Mouse (Mus musculus): ENCODE results near the gene Lama5. TPM values are rescaled to one million over a fixed set of nuclear protein-coding genes. Genes with fewer than 3 reads are reported as not detected.
A peak's percentile ranks its signal among the peaks of the same experiment; 100 is the strongest.

Lama5 gene
- polyA plus RNA-seq, 1 experiment from 2014 or later: 48.6 TPM

GRCm38 (mm10) chr2:180165855-180166254 is 59.8 kb downstream of the Lama5 start:
- ATAC-seq (replicated peaks; ENCODE audit: low FRiP score, low read depth) (no peak), DNase-seq (ENCODE audit: low spot score) (no peak)
- no peak overlapping the region for H3K9ac ChIP-seq (ENCODE audit: low read depth, low read length)
- H3K27me3 ChIP-seq (ENCODE audit: insufficient read depth, low read length): no peaks in the 10 kb centered on the region
- peaks cover 13% of the 10 kb centered on the region for H3K36me3 ChIP-seq (ENCODE audit: insufficient read depth, low read length)
- H3K9me3 ChIP-seq (replicated peaks; ENCODE audit: low read length): no peaks in the 10 kb centered on the region
- TF ChIP-seq CTCF (IDR thresholded peaks at IDR 0.05; ENCODE audit: low read depth): no peak
- H3K27ac ChIP-seq: no peak overlapping the region
- 70% methylated on average over 2 of the region's 2 CpGs for WGBS
- H3K4me3 ChIP-seq (replicated peaks; ENCODE audit: low read depth, low read length): no peak overlapping the region
- H3K4me1 ChIP-seq (replicated peaks; ENCODE audit: insufficient read depth, low read length): no peaks in the 10 kb centered on the region
- H3K4me2 ChIP-seq (ENCODE audit: low read length): no peak overlapping the region

GRCm38 (mm10) chr2:180158627-180159026 is 67.0 kb downstream of the Lama5 start:
- H3K27ac ChIP-seq: no peak overlapping the region
- H3K36me3 ChIP-seq (ENCODE audit: insufficient read depth, low read length): peaks cover 43% of the 10 kb centered on the region
- DNase-seq (ENCODE audit: low spot score) (peak; percentile 62), ATAC-seq (replicated peaks; ENCODE audit: low FRiP score, low read depth) (peak; percentile 50; the same call in 1 of the 2 replicates)
- no peak overlapping the region for H3K4me3 ChIP-seq (replicated peaks; ENCODE audit: low read depth, low read length)
- TF ChIP-seq CTCF (IDR thresholded peaks at IDR 0.05; ENCODE audit: low read depth): no peak
- H3K9me3 ChIP-seq (replicated peaks; ENCODE audit: low read length): no peaks in the 10 kb centered on the region
- H3K4me2 ChIP-seq (ENCODE audit: low read length): no peak overlapping the region
- H3K27me3 ChIP-seq (ENCODE audit: insufficient read depth, low read length): no peaks in the 10 kb centered on the region
- WGBS: 60% methylated on average over 3 of the region's 3 CpGs
- H3K4me1 ChIP-seq (replicated peaks; ENCODE audit: insufficient read depth, low read length): no peaks in the 10 kb centered on the region
- no peak overlapping the region for H3K9ac ChIP-seq (ENCODE audit: low read depth, low read length)

- Histone ChIP-seq H3K9me3 (replicated peaks; ENCODE audit: low read length) (no peaks in the 10 kb centered on the region), H3K36me3 (ENCODE audit: insufficient read depth, low read length) (peaks cover 36% of the 10 kb centered on the region), H3K27ac (no peak overlapping the region), H3K27me3 (ENCODE audit: insufficient read depth, low read length) (no peaks in the 10 kb centered on the region), H3K4me3 (replicated peaks; ENCODE audit: low read depth, low read length) (no peak overlapping the region), H3K9ac (ENCODE audit: low read depth, low read length) (no peak overlapping the region), H3K4me2 (ENCODE audit: low read length) (no peak overlapping the region), H3K4me1 (replicated peaks; ENCODE audit: insufficient read depth, low read length) (no peaks in the 10 kb centered on the region)
- TF ChIP-seq CTCF (IDR thresholded peaks at IDR 0.05; ENCODE audit: low read depth): no peak
- no peak for ATAC-seq (replicated peaks; ENCODE audit: low FRiP score, low read depth)
- no peak for DNase-seq (ENCODE audit: low spot score)
- 61% methylated on average over 3 of the region's 3 CpGs for WGBS
Measured at GRCm38 (mm10) chr2:180154796-180155195, 70.9 kb downstream of the Lama5 start.

- H3K36me3 ChIP-seq (ENCODE audit: insufficient read depth, low read length): peaks cover 39% of the 10 kb centered on the region
Measured at GRCm38 (mm10) chr2:180148551-180148950, 77.1 kb downstream of the Lama5 start.

GRCm38 (mm10) chr2:180147379-180147778 is 78.3 kb downstream of the Lama5 start:
- 90% methylated on average over 6 of the region's 6 CpGs for WGBS
- no peak overlapping the region for H3K4me3 ChIP-seq (replicated peaks; ENCODE audit: low read depth, low read length)
- H3K9me3 ChIP-seq (replicated peaks; ENCODE audit: low read length): no peaks in the 10 kb centered on the region
- no peak overlapping the region for H3K9ac ChIP-seq (ENCODE audit: low read depth, low read length)
- H3K4me2 ChIP-seq (ENCODE audit: low read length): no peak overlapping the region
- H3K36me3 ChIP-seq (ENCODE audit: insufficient read depth, low read length): peaks cover 41% of the 10 kb centered on the region
- H3K4me1 ChIP-seq (replicated peaks; ENCODE audit: insufficient read depth, low read length): no peaks in the 10 kb centered on the region
- TF ChIP-seq CTCF (IDR thresholded peaks at IDR 0.05; ENCODE audit: low read depth): no peak
- ATAC-seq (replicated peaks; ENCODE audit: low FRiP score, low read depth) (no peak), DNase-seq (ENCODE audit: low spot score) (no peak)
- H3K27me3 ChIP-seq (ENCODE audit: insufficient read depth, low read length): no peaks in the 10 kb centered on the region
- no peak overlapping the region for H3K27ac ChIP-seq

More at GRCm38 (mm10) chr2:180148551-180148950, 77.1 kb downstream of the Lama5 start:
- no peak overlapping the region for H3K4me2 ChIP-seq (ENCODE audit: low read length)
- H3K9me3 ChIP-seq (replicated peaks; ENCODE audit: low read length): no peaks in the 10 kb centered on the region
- H3K9ac ChIP-seq (ENCODE audit: low read depth, low read length): no peak overlapping the region
- no peaks in the 10 kb centered on the region for H3K27me3 ChIP-seq (ENCODE audit: insufficient read depth, low read length)
- H3K4me3 ChIP-seq (replicated peaks; ENCODE audit: low read depth, low read length): no peak overlapping the region
- 63% methylated on average over 9 of the region's 9 CpGs for WGBS
- no peaks in the 10 kb centered on the region for H3K4me1 ChIP-seq (replicated peaks; ENCODE audit: insufficient read depth, low read length)
- no peak overlapping the region for H3K27ac ChIP-seq
- DNase-seq (ENCODE audit: low spot score) (no peak), ATAC-seq (replicated peaks; ENCODE audit: low FRiP score, low read depth) (no peak)
- TF ChIP-seq CTCF (IDR thresholded peaks at IDR 0.05; ENCODE audit: low read depth): no peak

- no peak for TF ChIP-seq CTCF (IDR thresholded peaks at IDR 0.05; ENCODE audit: low read depth)
- no peaks in the 10 kb centered on the region for H3K27me3 ChIP-seq (ENCODE audit: insufficient read depth, low read length)
- H3K27ac ChIP-seq: no peak overlapping the region
- H3K4me1 ChIP-seq (replicated peaks; ENCODE audit: insufficient read depth, low read length): no peaks in the 10 kb centered on the region
- ATAC-seq (replicated peaks; ENCODE audit: low FRiP score, low read depth) (no peak), DNase-seq (ENCODE audit: low spot score) (no peak)
- H3K9ac ChIP-seq (ENCODE audit: low read depth, low read length): no peak overlapping the region
- H3K4me2 ChIP-seq (ENCODE audit: low read length): no peak overlapping the region
- H3K36me3 ChIP-seq (ENCODE audit: insufficient read depth, low read length): peaks cover 44% of the 10 kb centered on the region
- H3K9me3 ChIP-seq (replicated peaks; ENCODE audit: low read length): no peaks in the 10 kb centered on the region
- H3K4me3 ChIP-seq (replicated peaks; ENCODE audit: low read depth, low read length): no peak overlapping the region
- WGBS: 85% methylated on average over 2 of the region's 2 CpGs
Measured at GRCm38 (mm10) chr2:180146091-180146490, 79.6 kb downstream of the Lama5 start.

- Histone ChIP-seq H3K4me2 (ENCODE audit: low read length) (no peak overlapping the region), H3K4me1 (replicated peaks; ENCODE audit: insufficient read depth, low read length) (no peaks in the 10 kb centered on the region), H3K9ac (ENCODE audit: low read depth, low read length) (no peak overlapping the region), H3K9me3 (replicated peaks; ENCODE audit: low read length) (no peaks in the 10 kb centered on the region), H3K27me3 (ENCODE audit: insufficient read depth, low read length) (no peaks in the 10 kb centered on the region), H3K4me3 (replicated peaks; ENCODE audit: low read depth, low read length) (no peak overlapping the region), H3K36me3 (ENCODE audit: insufficient read depth, low read length) (peaks cover 10% of the 10 kb centered on the region; the same call in 1 of the 2 replicates), H3K27ac (no peak overlapping the region)
- 80% methylated on average over 5 of the region's 5 CpGs for WGBS
- DNase-seq (ENCODE audit: low spot score) (no peak), ATAC-seq (replicated peaks; ENCODE audit: low FRiP score, low read depth) (no peak)
- no peak for TF ChIP-seq CTCF (IDR thresholded peaks at IDR 0.05; ENCODE audit: low read depth)
Measured at GRCm38 (mm10) chr2:180135414-180135813, 90.2 kb downstream of the Lama5 start.
